ENCODE assay signal across 9 mouse cellular contexts in genomic region chr1:132370681-132371173, GRCm38 (mm10). TPM values are rescaled to one million over a fixed set of nuclear protein-coding genes. Genes with fewer than 3 reads are reported as not detected.
DNase-seq lines count a peak whose midpoint lies in the region; ATAC-seq and TF ChIP-seq lines count a peak whose summit lies in the region.
"Had no signal": no experiment of that assay in that cellular context is flagged by ENCODE, and none has a peak within 500 bp of the region (broad histone marks: within the 10 kb centered on the region; RNA-seq: fewer than 3 reads in every experiment).

No protein-coding gene starts in this region.

- H3K9me3 ChIP-seq in kidney, embryonic 15.5 days (replicated peaks) = no peaks in the 10 kb centered on the region
- no peaks in the 10 kb centered on the region for H3K9me3 ChIP-seq in megakaryocyte, embryonic 14.5 days
- H3K9me3 ChIP-seq: neural tube, embryonic 12.5 days had no signal

- 67% methylated on average over 9 of the region's 9 CpGs for WGBS in kidney, embryonic 15.5 days

- H3K36me3 ChIP-seq in kidney, embryonic 15.5 days = 0 out of 2 replicates have a peak, but pooled peaks cover 5% of the 10 kb centered on the region
- H3K36me3 ChIP-seq in megakaryocyte, embryonic 14.5 days (replicated peaks; ENCODE audit: low read length) = peaks cover 2% of the 10 kb centered on the region

- no peaks in the 10 kb centered on the region for H3K27me3 ChIP-seq in kidney, embryonic 15.5 days
- peaks cover 44% of the 10 kb centered on the region for H3K27me3 ChIP-seq in megakaryocyte, embryonic 14.5 days (replicated peaks)
- H3K27me3 ChIP-seq: neural tube, embryonic 12.5 days had no signal

- no peak for TF ChIP-seq POLR2A in bone marrow macrophage, adult 2 months (IDR thresholded peaks at IDR 0.05; ENCODE audit: borderline replicate concordance, low read depth, low read length)

- H3K4me2 ChIP-seq in kidney, embryonic 15.5 days = no peak overlapping the region
- H3K4me2 ChIP-seq: neural tube, embryonic 12.5 days had no signal

- peaks cover 55% of the 10 kb centered on the region for H3K4me1 ChIP-seq in kidney, embryonic 15.5 days
- peaks cover 38% of the 10 kb centered on the region for H3K4me1 ChIP-seq in bone marrow macrophage, adult 2 months (ENCODE audit: control insufficient read depth, insufficient read depth, low read length)
- peaks cover 99% of the 10 kb centered on the region for H3K4me1 ChIP-seq in megakaryocyte, embryonic 14.5 days

- no peak for ATAC-seq in kidney, embryonic 15.5 days (replicated peaks; ENCODE audit: low FRiP score)
- no peak for ATAC-seq in erythroblast, adult 5-6 weeks (replicated peaks; ENCODE audit: low FRiP score, poor library complexity, severe bottlenecking)

- intact Hi-C loops in heart, postnatal 36 days (cut with DNase I) = no loop called here
- intact Hi-C loops in left cerebral cortex, postnatal 4 days (cut with DNase I) = no loop called here

- H3K9ac ChIP-seq in kidney, embryonic 15.5 days = no peak overlapping the region
- H3K9ac ChIP-seq: neural tube, embryonic 12.5 days had no signal

- TF ChIP-seq CTCF in bone marrow macrophage, adult 2 months (IDR thresholded peaks at IDR 0.05; ENCODE audit: low read depth, low read length) = no peak

- no peak for DNase-seq in kidney, adult 9 months
- peak; percentile 44 to 58 for DNase-seq in heart, postnatal 36 days
- no peak for DNase-seq in left cerebral cortex, postnatal 4 days
- DNase-seq in right cerebral cortex, adult 18-20 months = no peak

- H3K27ac ChIP-seq in kidney, embryonic 15.5 days = peak overlapping the region; percentile 59; the same call in 1 of the 2 replicates
- peak overlapping the region; percentile 98 for H3K27ac ChIP-seq in bone marrow macrophage, adult 2 months (ENCODE audit: insufficient read depth, low read depth, low read length)

- no peak overlapping the region for H3K4me3 ChIP-seq in kidney, embryonic 15.5 days (replicated peaks)
- peak overlapping the region; percentile 36; the same call in 1 of the 2 replicates for H3K4me3 ChIP-seq in bone marrow macrophage, adult 2 months (ENCODE audit: insufficient read depth, low read length)
- peak overlapping the region; percentile 71 for H3K4me3 ChIP-seq in megakaryocyte, embryonic 14.5 days (replicated peaks)
- H3K4me3 ChIP-seq: neural tube, embryonic 12.5 days had no signal

RNA-seq across cellular contexts. Expression of gene Tmcc2, which starts 20.4 kb away (rescaled TPM):
- 11.9 and 15.5 TPM in 2 replicates for polyA plus RNA-seq in kidney, embryonic 15.5 days (2015; fragmentation: Nextera tagmentation; extraction: Ambion mirVana)
- 9.3 and 11.2 TPM in 2 replicates for polyA plus RNA-seq in bone marrow macrophage, adult 2 months (2012; ENCODE audit: insufficient read depth, insufficient read length, missing spikeins)
- total RNA-seq in heart, postnatal 36 days (2021) = 10 to 100 TPM; 18.2 to 19.7 TPM
- polyA plus RNA-seq in megakaryocyte, embryonic 14.5 days (2012; ENCODE audit: insufficient read depth, low replicate concordance) = 26.7 and 30.0 TPM in 2 replicates
- total RNA-seq in erythroblast, adult 5-6 weeks (2015; ENCODE audit: low replicate concordance) = 2,859 and 3,164 TPM in 2 replicates
- total RNA-seq in erythroblast, adult 5-6 weeks (2017; ENCODE audit: low replicate concordance) = 5,593 and 6,096 TPM in 2 replicates
- 100 to 1,000 TPM; 128 to 133 TPM for total RNA-seq in left cerebral cortex, postnatal 4 days (2021)

RNA-seq across cellular contexts. Expression of gene Dstyk, which starts 46.6 kb away (rescaled TPM):
- polyA plus RNA-seq in kidney, embryonic 15.5 days (2015; fragmentation: Nextera tagmentation; extraction: Ambion mirVana) = 15.2 and 15.5 TPM in 2 replicates
- polyA plus RNA-seq in bone marrow macrophage, adult 2 months (2012; ENCODE audit: insufficient read depth, insufficient read length, missing spikeins) = 24.1 and 26.8 TPM in 2 replicates
- total RNA-seq in heart, postnatal 36 days (2021) = 10 to 100 TPM; 16.6 to 17.0 TPM
- polyA plus RNA-seq in megakaryocyte, embryonic 14.5 days (2012; ENCODE audit: insufficient read depth, low replicate concordance) = 0.19 and 0.83 TPM in 2 replicates
- 36.8 and 37.3 TPM in 2 replicates for total RNA-seq in erythroblast, adult 5-6 weeks (2015; ENCODE audit: low replicate concordance)
- 46.4 and 59.1 TPM in 2 replicates for total RNA-seq in erythroblast, adult 5-6 weeks (2017; ENCODE audit: low replicate concordance)
- 10 to 100 TPM; 22.0 to 23.9 TPM for total RNA-seq in left cerebral cortex, postnatal 4 days (2021)

RNA-seq across cellular contexts. Expression of gene Nuak2, which starts 54.8 kb away (rescaled TPM):
- polyA plus RNA-seq in kidney, embryonic 15.5 days (2015; fragmentation: Nextera tagmentation; extraction: Ambion mirVana) = 3.6 and 3.8 TPM in 2 replicates
- 22.6 and 24.5 TPM in 2 replicates for polyA plus RNA-seq in bone marrow macrophage, adult 2 months (2012; ENCODE audit: insufficient read depth, insufficient read length, missing spikeins)
- 1 to 10 TPM; 3.7 to 3.8 TPM for total RNA-seq in heart, postnatal 36 days (2021)
- 1.3 and 1.7 TPM in 2 replicates for polyA plus RNA-seq in megakaryocyte, embryonic 14.5 days (2012; ENCODE audit: insufficient read depth, low replicate concordance)
- total RNA-seq in erythroblast, adult 5-6 weeks (2015; ENCODE audit: low replicate concordance) = 4.4 and 7.7 TPM in 2 replicates
- total RNA-seq in erythroblast, adult 5-6 weeks (2017; ENCODE audit: low replicate concordance) = 1.8 and 3.7 TPM in 2 replicates
- total RNA-seq in left cerebral cortex, postnatal 4 days (2021) = 1 to 10 TPM; 2.6 to 3.2 TPM

Comparison
In these comparisons a context has a peak if more than half of its experiments do, and no peak if none do; other contexts are left out.
1. DNase-seq: peak in heart, postnatal 36 days (2 of 2); none in kidney, adult 9 months (single experiment), left cerebral cortex, postnatal 4 days (single experiment) and right cerebral cortex, adult 18-20 months (single experiment).
2. RNA of gene Tmcc2, which starts 20.4 kb away (total RNA-seq): 2,859 to 6,096 TPM in erythroblast, adult 5-6 weeks; 128 to 133 TPM in left cerebral cortex, postnatal 4 days and 18.2 to 19.7 TPM in heart, postnatal 36 days; every median in the first group is over 10 times any median in the second.